Mouse (Mus musculus) hindbrain, embryonic 16.5 days (tissue): Measurements from ENCODE around the gene Rbms2. TPM values are rescaled to one million over a fixed set of nuclear protein-coding genes. Genes with fewer than 3 reads are reported as not detected.

Source experiments
- ATAC-seq: fragments of 200-750 bp; cut with Nextera tagmentation; 2 replicates; pipeline ENCODE4 v1.8.0; 2017; ENCODE audit warnings: moderate TSS enrichment, moderate library complexity
- H3K27ac ChIP-seq: fragments of 300-500 bp; sonication (generic); 2 replicates; pipeline ENCODE4 v1.5.1; 2014; ENCODE audit warnings: low read depth, mild to moderate bottlenecking, control low read depth, low read length, moderate library complexity
- H3K27me3 ChIP-seq: fragments of 300-500 bp; sonication (generic); replicated peaks from 2 replicates; pipeline ENCODE4 v1.6.1; 2014; ENCODE audit warnings: low read length; ENCODE audit not compliant: control insufficient read depth, insufficient read depth
- H3K36me3 ChIP-seq: fragments of 300-500 bp; sonication (generic); 2 replicates; pipeline ENCODE4 v1.6.1; 2014; ENCODE audit warnings: mild to moderate bottlenecking, low read length, moderate library complexity, mixed read lengths; ENCODE audit not compliant: control insufficient read depth, insufficient read depth
- H3K4me1 ChIP-seq: fragments of 300-500 bp; sonication (generic); 2 replicates; pipeline ENCODE4 v1.6.1; 2014; ENCODE audit warnings: low read depth, low read length; ENCODE audit not compliant: control insufficient read depth, insufficient read depth
- H3K4me2 ChIP-seq: fragments of 300-500 bp; sonication (generic); 2 replicates; pipeline ENCODE4 v1.6.1; 2014; ENCODE audit warnings: mild to moderate bottlenecking, low read length, control low read depth, moderate library complexity
- H3K4me3 ChIP-seq: fragments of 300-500 bp; sonication (generic); 2 replicates; pipeline ENCODE4 v1.5.1; 2014; ENCODE audit warnings: mild to moderate bottlenecking, low read length, control low read depth, moderate library complexity
- H3K9ac ChIP-seq: fragments of 300-500 bp; sonication (generic); 2 replicates; pipeline ENCODE4 v1.6.1; 2014; ENCODE audit warnings: low read depth, mild to moderate bottlenecking, control low read depth, low read length, moderate library complexity
- H3K9me3 ChIP-seq: fragments of 300-500 bp; sonication (generic); 2 replicates; pipeline ENCODE4 v1.6.1; 2014; ENCODE audit warnings: mild to moderate bottlenecking, low read length, moderate library complexity; ENCODE audit not compliant: control insufficient read depth
- WGBS: fragments of 180-500 bp; shearing (Covaris S2); extraction: QIAGEN DNeasy Blood & Tissue Kit; methylation state at CpG from one replicate; pipeline ENCODE4 v1.1.7; 2014; 5-methylcytosine and 5-hydroxymethylcytosine counted together
- polyA plus RNA-seq: library from polyadenylated mRNA; unstranded; fragments of >200 nt; fragmentation: Nextera tagmentation; extraction: Ambion mirVana; gene quantifications from 2 replicates; pipeline ENCODE4 v1.2.1, GENCODE M21; 2015

Gene Rbms2
- polyA plus RNA-seq, 1 experiment from 2014 or later: 8.2 TPM

- Histone ChIP-seq H3K27me3 (no peaks in the 10 kb centered on the region), H3K9ac (peak overlapping the region; percentile 18; the same call in 1 of the 2 replicates), H3K36me3 (no peaks in the 10 kb centered on the region), H3K4me1 (peaks cover 13% of the 10 kb centered on the region), H3K4me2 (peak overlapping the region; percentile 67), H3K4me3 (peak overlapping the region; percentile 29), H3K9me3 (no peaks in the 10 kb centered on the region), H3K27ac (no peak overlapping the region)
- ATAC-seq: peak; percentile 31; the same call in 1 of the 2 replicates
- WGBS: 1% methylated on average over 18 of the region's 18 CpGs
Observed at GRCm38 (mm10) chr10:128212871-128213323, 32.8 kb upstream of the Rbms2 start.

- Histone ChIP-seq H3K27ac (peak overlapping the region; percentile 76; the same call in 1 of the 2 replicates), H3K4me3 (peak overlapping the region; percentile 63), H3K4me1 (peaks cover 13% of the 10 kb centered on the region), H3K9me3 (no peaks in the 10 kb centered on the region), H3K9ac (no peak overlapping the region; the same call in 1 of the 2 replicates), H3K4me2 (peak overlapping the region; percentile 97), H3K36me3 (no peaks in the 10 kb centered on the region), H3K27me3 (no peaks in the 10 kb centered on the region)
- no peak for ATAC-seq
- WGBS: 50% methylated on average over 6 of the region's 6 CpGs
Observed at GRCm38 (mm10) chr10:128212148-128212547, 32.1 kb upstream of the Rbms2 start.

DNA sequence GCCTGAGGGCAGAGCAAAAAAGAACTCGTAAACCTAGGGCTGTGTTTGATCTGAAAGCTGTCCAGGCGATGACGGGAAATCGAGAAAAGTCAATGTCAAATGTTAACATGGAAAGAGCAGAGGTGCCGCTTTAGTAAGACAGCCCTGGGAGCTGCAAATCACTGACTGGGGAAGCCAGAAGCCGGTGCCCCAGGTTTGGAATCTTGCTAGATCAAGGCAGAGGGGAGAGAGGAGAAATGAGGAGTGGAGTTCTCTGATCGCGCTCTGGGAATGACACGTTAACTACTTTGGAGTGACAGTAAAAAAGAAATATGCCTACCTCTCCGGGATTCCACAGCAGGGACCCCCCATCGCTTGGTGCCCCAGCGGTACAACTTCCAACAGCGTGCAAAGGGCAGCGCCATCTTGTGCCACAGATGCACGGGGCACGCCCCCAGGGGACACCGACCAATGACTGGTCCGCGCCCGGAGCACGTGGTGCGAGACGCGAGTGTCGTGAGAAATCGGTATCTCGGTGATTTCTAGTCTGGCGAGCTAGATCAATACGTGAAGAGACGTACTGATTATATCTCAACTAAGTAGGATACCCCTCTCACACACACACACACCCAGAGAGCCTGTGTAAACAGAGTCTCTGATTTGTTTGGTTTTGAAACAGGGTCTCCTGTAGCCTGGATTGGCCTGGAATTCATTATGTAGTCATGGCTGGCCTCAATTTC, 31.5 kb upstream of the Rbms2 start, which contains the start of gene Spryd4:
Spryd4 (minus strand) TSS at position 418 of the 719 bp plus-strand sequence.
- H3K27ac ChIP-seq: peak within 1 kb of the TSS; percentile 76
- H3K36me3 ChIP-seq: 0 out of 2 replicates have a peak, but pooled peaks cover 1% of the 10 kb centered on the region
- peaks cover 13% of the 10 kb centered on the region for H3K4me1 ChIP-seq
- no peaks in the 10 kb centered on the region for H3K9me3 ChIP-seq
- no peaks in the 10 kb centered on the region for H3K27me3 ChIP-seq
- ATAC-seq: peak; percentile 92
- H3K9ac ChIP-seq: peak within 1 kb of the TSS; percentile 65
- H3K4me3 ChIP-seq: peak within 1 kb of the TSS; percentile 63
- peak within 1 kb of the TSS; percentile 97 for H3K4me2 ChIP-seq
- WGBS: under 1% methylated on average over 30 of the region's 30 CpGs

DNA sequence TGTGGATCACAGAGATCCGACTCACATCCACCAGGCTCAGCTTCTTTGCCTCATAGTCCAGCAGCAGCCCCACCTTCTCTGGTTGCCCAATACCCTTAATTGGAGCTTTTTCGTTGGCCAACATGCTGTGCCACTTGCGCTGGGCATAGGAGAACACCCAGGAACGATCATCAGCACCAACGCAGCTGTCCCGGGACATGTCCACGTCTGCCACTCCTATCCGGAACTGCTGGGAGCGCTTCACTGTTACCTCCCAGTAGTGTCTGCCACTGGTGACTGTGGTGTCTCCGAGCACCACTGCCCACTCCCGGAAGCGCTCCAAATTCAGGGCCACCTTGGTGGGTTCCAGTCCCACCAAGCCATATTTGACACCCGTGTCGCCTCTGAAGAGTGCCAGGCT, 30.9 kb upstream of the Rbms2 start:
- H3K9ac ChIP-seq: peak overlapping the region; percentile 65
- no peak for ATAC-seq
- H3K4me1 ChIP-seq: peaks cover 13% of the 10 kb centered on the region
- no peaks in the 10 kb centered on the region for H3K27me3 ChIP-seq
- H3K36me3 ChIP-seq: 0 out of 2 replicates have a peak, but pooled peaks cover 2% of the 10 kb centered on the region
- peak overlapping the region; percentile 63 for H3K4me3 ChIP-seq
- peak overlapping the region; percentile 97 for H3K4me2 ChIP-seq
- no peaks in the 10 kb centered on the region for H3K9me3 ChIP-seq
- no peak overlapping the region for H3K27ac ChIP-seq
- WGBS: 30% methylated on average over 14 of the region's 14 CpGs

GRCm38 (mm10) chr10:128210131-128210530, 30.0 kb upstream of the Rbms2 start:
- no peak for ATAC-seq
- H3K36me3 ChIP-seq: 0 out of 2 replicates have a peak, but pooled peaks cover 2% of the 10 kb centered on the region
- 91% methylated on average over 2 of the region's 2 CpGs for WGBS
- H3K4me2 ChIP-seq: no peak overlapping the region
- H3K27me3 ChIP-seq: no peaks in the 10 kb centered on the region
- H3K4me3 ChIP-seq: no peak overlapping the region
- no peaks in the 10 kb centered on the region for H3K9me3 ChIP-seq
- no peak overlapping the region for H3K27ac ChIP-seq
- no peak overlapping the region for H3K9ac ChIP-seq
- H3K4me1 ChIP-seq: peaks cover 13% of the 10 kb centered on the region

DNA sequence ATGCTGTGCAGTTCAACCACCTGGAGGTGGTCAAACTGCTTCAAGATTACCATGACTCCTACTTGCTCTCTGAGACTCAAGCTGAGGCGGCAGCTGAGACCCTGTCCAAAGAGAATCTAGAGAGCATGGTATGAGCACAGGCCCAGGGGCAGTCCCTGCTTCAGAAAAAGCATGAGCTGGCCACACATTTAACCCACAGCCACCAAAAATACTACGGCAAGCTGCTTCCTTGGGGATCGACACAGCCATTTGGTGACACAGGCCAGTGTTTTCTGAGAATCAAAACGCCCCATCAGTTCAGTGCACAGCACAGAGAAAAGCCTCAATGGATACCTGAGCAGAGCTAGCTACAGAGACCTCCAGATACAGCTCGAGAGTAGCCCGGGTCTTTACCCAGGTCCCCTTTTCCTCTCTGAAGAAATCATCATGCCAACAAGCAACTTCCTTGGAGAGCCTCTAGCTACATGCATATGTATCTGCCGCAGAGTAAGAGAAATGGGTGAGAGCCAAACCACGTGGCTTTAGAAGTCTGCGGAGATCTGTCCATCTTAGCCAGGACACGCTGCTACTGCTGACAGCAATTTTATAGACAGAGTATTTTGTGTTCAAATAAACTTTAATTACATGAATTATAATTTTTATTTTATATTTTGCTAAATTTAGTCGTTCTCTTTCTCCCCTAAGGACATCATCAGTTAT, 29.4 kb upstream of the Rbms2 start:
- WGBS: 92% methylated on average over 11 of the region's 11 CpGs
- ATAC-seq: no peak
- Histone ChIP-seq H3K4me2 (no peak overlapping the region), H3K9ac (no peak overlapping the region), H3K27ac (no peak overlapping the region), H3K36me3 (0 out of 2 replicates have a peak, but pooled peaks cover 2% of the 10 kb centered on the region), H3K4me1 (peaks cover 13% of the 10 kb centered on the region), H3K27me3 (no peaks in the 10 kb centered on the region), H3K9me3 (no peaks in the 10 kb centered on the region), H3K4me3 (no peak overlapping the region)

GRCm38 (mm10) chr10:128208326-128208725, 28.2 kb upstream of the Rbms2 start:
- Histone ChIP-seq H3K4me1 (peaks cover 13% of the 10 kb centered on the region), H3K27me3 (no peaks in the 10 kb centered on the region), H3K4me3 (no peak overlapping the region), H3K36me3 (0 out of 2 replicates have a peak, but pooled peaks cover 2% of the 10 kb centered on the region), H3K27ac (no peak overlapping the region), H3K9ac (no peak overlapping the region), H3K9me3 (no peaks in the 10 kb centered on the region), H3K4me2 (no peak overlapping the region)
- ATAC-seq: no peak
- 96% methylated on average over 10 of the region's 10 CpGs for WGBS

GRCm38 (mm10) chr10:128204941-128205340, 24.8 kb upstream of the Rbms2 start:
- WGBS: 94% methylated on average over 15 of the region's 15 CpGs

DNA sequence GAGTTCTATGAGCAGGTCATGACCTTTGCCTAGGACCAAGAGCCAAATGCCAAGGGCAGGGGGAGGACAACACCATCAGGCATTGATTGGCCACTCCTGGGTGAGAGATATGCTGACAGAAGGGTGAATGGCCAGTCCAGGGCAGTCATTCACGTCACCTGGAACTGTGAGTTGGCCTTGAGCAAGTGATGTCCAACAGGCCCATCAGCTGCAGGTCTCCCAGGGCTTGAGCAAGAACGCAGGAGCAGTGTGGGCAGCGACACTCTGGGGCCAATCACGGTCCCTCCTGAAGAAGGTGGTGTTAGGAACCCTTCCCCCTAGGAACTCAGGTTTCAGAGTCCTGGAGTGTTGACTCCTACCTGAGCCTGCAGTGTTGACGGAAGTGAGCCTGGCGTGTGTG, 21.8 kb upstream of the Rbms2 start:
- Histone ChIP-seq H3K27ac (no peak overlapping the region), H3K4me3 (no peak overlapping the region), H3K4me2 (no peak overlapping the region), H3K4me1 (no peaks in the 10 kb centered on the region), H3K36me3 (0 out of 2 replicates have a peak, but pooled peaks cover 2% of the 10 kb centered on the region), H3K9ac (no peak overlapping the region), H3K9me3 (no peaks in the 10 kb centered on the region), H3K27me3 (peaks cover 3% of the 10 kb centered on the region; the same call in 1 of the 2 replicates)
- ATAC-seq: no peak
- WGBS: 83% methylated on average over 6 of the region's 6 CpGs

More at GRCm38 (mm10) chr10:128204941-128205340, 24.8 kb upstream of the Rbms2 start:
- Histone ChIP-seq H3K4me2 (no peak overlapping the region), H3K36me3 (0 out of 2 replicates have a peak, but pooled peaks cover 2% of the 10 kb centered on the region), H3K9ac (no peak overlapping the region), H3K4me3 (no peak overlapping the region), H3K27me3 (no peaks in the 10 kb centered on the region), H3K9me3 (no peaks in the 10 kb centered on the region), H3K4me1 (no peaks in the 10 kb centered on the region), H3K27ac (no peak overlapping the region)
- ATAC-seq: no peak
